Mouse (Mus musculus) MEL (cell line): ENCODE data around the gene Tgm1. TPM values are rescaled to one million over a fixed set of nuclear protein-coding genes. Genes with fewer than 3 reads are reported as not detected.

Experiments
- DNase-seq: peaks from one replicate; pipeline ENCODE4 v3.0.0; 2011; ENCODE audit warnings: low read depth, low spot score
- H3K27ac ChIP-seq: 2 replicates; pipeline ENCODE4 v1.5.1; 2012; ENCODE audit warnings: low read depth, mild to moderate bottlenecking, control low read depth, low read length, moderate library complexity; ENCODE audit not compliant: control insufficient read depth
- H3K27me3 ChIP-seq, 2 experiments: fragments of 150-350 bp in 1 of 2; sonication (generic) in 1 of 2; 2 replicates each; pipeline ENCODE4 v1.6.1; 2012; ENCODE audit warnings: low read length in 2 of 2, mild to moderate bottlenecking in 2 of 2, improper control_type of control experiment in 1 of 2, moderate library complexity in 1 of 2; ENCODE audit not compliant: insufficient read depth in 2 of 2, control insufficient read depth in 1 of 2
- H3K36me3 ChIP-seq, 2 experiments: 2 replicates each; pipeline ENCODE4 v1.6.1; 2012 to 2014; ENCODE audit warnings: low read length in 2 of 2, improper control_type of control experiment in 1 of 2, inconsistent platforms in 1 of 2, mild to moderate bottlenecking in 1 of 2; ENCODE audit not compliant: insufficient read depth in 2 of 2, control insufficient read depth in 1 of 2
- H3K4me1 ChIP-seq, 2 experiments: fragments of 150-350 bp in 1 of 2; sonication (generic) in 1 of 2; 2 replicates each; pipeline ENCODE4 v1.6.1; 2012; ENCODE audit warnings: low read length in 2 of 2, improper control_type of control experiment in 1 of 2, mild to moderate bottlenecking in 1 of 2; ENCODE audit not compliant: insufficient read depth in 2 of 2, control insufficient read depth in 1 of 2
- H3K4me3 ChIP-seq, 2 experiments: fragments of 150-350 bp in 1 of 2; sonication (generic) in 1 of 2; 2 replicates each; pipeline ENCODE4 v1.5.1; 2012; ENCODE audit warnings: low read depth in 2 of 2, low read length in 2 of 2, mild to moderate bottlenecking in 2 of 2, moderate library complexity in 2 of 2, control low read depth in 1 of 2, improper control_type of control experiment in 1 of 2; ENCODE audit not compliant: control insufficient read depth in 1 of 2, insufficient read depth in 1 of 2
- H3K79me2 ChIP-seq: 2 replicates; pipeline ENCODE4 v1.6.1; 2012; ENCODE audit warnings: mild to moderate bottlenecking, low read length, moderate library complexity; ENCODE audit not compliant: control insufficient read depth, poor library complexity, insufficient read depth
- H3K9ac ChIP-seq: 2 replicates; pipeline ENCODE4 v1.6.1; 2012; ENCODE audit warnings: low read depth, mild to moderate bottlenecking, control low read depth, low read length, moderate library complexity; ENCODE audit not compliant: control insufficient read depth, poor library complexity, severe bottlenecking
- H3K9me3 ChIP-seq: fragments of 150-350 bp; sonication (generic); replicated peaks from 2 replicates; pipeline ENCODE4 v1.6.1; 2012; ENCODE audit warnings: mild to moderate bottlenecking, low read length, improper control_type of control experiment, moderate library complexity; ENCODE audit not compliant: insufficient read depth
- BHLHE40 ChIP-seq: IDR thresholded peaks from 2 replicates; pipeline ENCODE4 v1.6.1; 2012; ENCODE audit warnings: low read depth, mild to moderate bottlenecking, inconsistent platforms, low read length, improper control_type of control experiment, borderline replicate concordance
- E2F4 ChIP-seq: IDR thresholded peaks from 2 replicates; pipeline ENCODE4 v1.6.1; 2011; ENCODE audit warnings: low read depth, low read length, improper control_type of control experiment, borderline replicate concordance
- EP300 ChIP-seq, 2 experiments: IDR thresholded peaks; 2 replicates each; pipeline ENCODE4 v1.6.1; 2011; ENCODE audit warnings: improper control_type of control experiment in 2 of 2, low read length in 2 of 2, low read depth in 1 of 2, mild to moderate bottlenecking in 1 of 2
- ETS1 ChIP-seq: IDR thresholded peaks from 2 replicates; pipeline ENCODE4 v1.6.1; 2012; ENCODE audit warnings: low read depth, mild to moderate bottlenecking, inconsistent platforms, low read length, improper control_type of control experiment, moderate library complexity
- GATA1 ChIP-seq: IDR thresholded peaks from 2 replicates; pipeline ENCODE4 v1.6.1; 2011; ENCODE audit warnings: low read depth, low read length, improper control_type of control experiment
- HCFC1 ChIP-seq: IDR thresholded peaks from 2 replicates; pipeline ENCODE4 v1.6.1; 2012; ENCODE audit warnings: low read depth, mild to moderate bottlenecking, inconsistent platforms, low read length, improper control_type of control experiment, moderate library complexity
- JUND ChIP-seq: IDR thresholded peaks from 2 replicates; pipeline ENCODE4 v1.6.1; 2011; ENCODE audit warnings: low read depth, mild to moderate bottlenecking, improper control_type of control experiment, low read length
- MAFK ChIP-seq: IDR thresholded peaks from 2 replicates; pipeline ENCODE4 v1.6.1; 2011; ENCODE audit warnings: low read depth, mild to moderate bottlenecking, low read length, improper control_type of control experiment, borderline replicate concordance
- MYC ChIP-seq: IDR thresholded peaks from 2 replicates; pipeline ENCODE4 v1.6.1; 2011; ENCODE audit warnings: low read depth, mild to moderate bottlenecking, low read length, improper control_type of control experiment, moderate library complexity
- NELFE ChIP-seq: IDR thresholded peaks from 2 replicates; pipeline ENCODE4 v1.6.1; 2011; ENCODE audit warnings: low read depth, low read length, improper control_type of control experiment
- NRF1 ChIP-seq: IDR thresholded peaks from 2 replicates; pipeline ENCODE4 v1.6.1; 2014; ENCODE audit warnings: low read depth, mild to moderate bottlenecking, inconsistent platforms, low read length, improper control_type of control experiment, moderate library complexity; ENCODE audit not compliant: poor library complexity, insufficient read depth, severe bottlenecking
- POLR2A ChIP-seq, 2 experiments: IDR thresholded peaks; 2 replicates each; pipeline ENCODE4 v1.6.1; 2011 to 2012; ENCODE audit warnings: low read length in 2 of 2, mild to moderate bottlenecking in 2 of 2, control low read depth in 1 of 2, improper control_type of control experiment in 1 of 2, low read depth in 1 of 2, moderate library complexity in 1 of 2; ENCODE audit not compliant: control insufficient read depth in 1 of 2, insufficient read depth in 1 of 2, poor library complexity in 1 of 2
- POLR2AphosphoS2 ChIP-seq: IDR thresholded peaks from 2 replicates; pipeline ENCODE4 v1.6.1; 2011; ENCODE audit warnings: low read length, improper control_type of control experiment
- POLR2AphosphoS5 ChIP-seq: IDR thresholded peaks from 2 replicates; pipeline ENCODE4 v1.6.1; 2012; ENCODE audit warnings: low read depth, borderline replicate concordance, mild to moderate bottlenecking, inconsistent platforms, low read length, moderate library complexity, mixed read lengths
- RAD21 ChIP-seq: IDR thresholded peaks from 2 replicates; pipeline ENCODE4 v1.6.1; 2011; ENCODE audit warnings: mild to moderate bottlenecking, low read depth, low read length, improper control_type of control experiment
- RCOR1 ChIP-seq: IDR thresholded peaks from 2 replicates; pipeline ENCODE4 v1.6.1; 2012; ENCODE audit warnings: low read depth, mild to moderate bottlenecking, inconsistent platforms, low read length, improper control_type of control experiment
- SMC3 ChIP-seq: IDR thresholded peaks from 2 replicates; pipeline ENCODE4 v1.6.1; 2011; ENCODE audit warnings: low read depth, low read length, improper control_type of control experiment
- TAL1 ChIP-seq: IDR thresholded peaks from 2 replicates; pipeline ENCODE4 v1.6.1; 2012; ENCODE audit warnings: mild to moderate bottlenecking, inconsistent platforms, low read length, moderate library complexity, mixed read lengths
- TBP ChIP-seq: IDR thresholded peaks from 2 replicates; pipeline ENCODE4 v1.8.0; 2011; ENCODE audit warnings: low read depth, low read length, improper control_type of control experiment
- TCF12 ChIP-seq: IDR thresholded peaks from 2 replicates; pipeline ENCODE4 v1.6.1; 2014; ENCODE audit warnings: low read depth, mild to moderate bottlenecking, inconsistent platforms, low read length, improper control_type of control experiment, moderate library complexity
- UBTF ChIP-seq: IDR thresholded peaks from 2 replicates; pipeline ENCODE4 v1.6.1; 2012; ENCODE audit warnings: low read depth, mild to moderate bottlenecking, inconsistent platforms, low read length, improper control_type of control experiment, moderate library complexity, borderline replicate concordance; ENCODE audit not compliant: insufficient read depth
- USF1 ChIP-seq: IDR thresholded peaks from 2 replicates; pipeline ENCODE4 v1.6.1; 2014; ENCODE audit warnings: low read depth, mild to moderate bottlenecking, inconsistent platforms, low read length, improper control_type of control experiment, moderate library complexity
- USF2 ChIP-seq, 2 experiments: IDR thresholded peaks; 2 replicates each; pipeline ENCODE4 v1.6.1; 2011 to 2012; ENCODE audit warnings: improper control_type of control experiment in 2 of 2, low read length in 2 of 2, borderline replicate concordance in 1 of 2, inconsistent platforms in 1 of 2, low read depth in 1 of 2, mild to moderate bottlenecking in 1 of 2; ENCODE audit not compliant: insufficient read depth in 1 of 2
- ZC3H11A ChIP-seq: IDR thresholded peaks from 2 replicates; pipeline ENCODE4 v1.6.1; 2012; ENCODE audit warnings: low read depth, mild to moderate bottlenecking, inconsistent platforms, low read length, improper control_type of control experiment
- ZKSCAN1 ChIP-seq: IDR thresholded peaks from 2 replicates; pipeline ENCODE4 v1.6.1; 2012; ENCODE audit warnings: low read depth, mild to moderate bottlenecking, inconsistent platforms, low read length, improper control_type of control experiment, moderate library complexity
- ZMIZ1 ChIP-seq: IDR thresholded peaks from 2 replicates; pipeline ENCODE4 v1.6.1; 2012; ENCODE audit warnings: low read depth, mild to moderate bottlenecking, inconsistent platforms, low read length, improper control_type of control experiment, moderate library complexity
- ZNF384 ChIP-seq: IDR thresholded peaks from 2 replicates; pipeline ENCODE4 v1.6.1; 2012; ENCODE audit warnings: low read depth, mild to moderate bottlenecking, inconsistent platforms, low read length, improper control_type of control experiment
- polyA plus RNA-seq, 2 experiments: library from polyadenylated mRNA; stranded (reverse) in 1 of 2; unstranded in 1 of 2; fragments of >175 nt in 1 of 2; fragments of >200 nt in 1 of 2; gene quantifications; 2 replicates each; pipeline versions ENCODE4 v1.2.1 to v1.2.4; 2012; ENCODE audit warnings: low replicate concordance in 2 of 2, low read depth in 1 of 2; ENCODE audit not compliant: insufficient read length in 2 of 2, insufficient read depth in 1 of 2, missing spikeins in 1 of 2
- total RNA-seq: library from RNA; depleted of rRNA; stranded (reverse); fragments of 300-350 nt; gene quantifications from 2 replicates; pipeline ENCODE4 v1.2.3, GENCODE M21; 2012

The Tgm1 gene
- total and polyA plus RNA-seq, 3 experiments: 6.2 to 11.4 TPM; not detected in 1

DNA sequence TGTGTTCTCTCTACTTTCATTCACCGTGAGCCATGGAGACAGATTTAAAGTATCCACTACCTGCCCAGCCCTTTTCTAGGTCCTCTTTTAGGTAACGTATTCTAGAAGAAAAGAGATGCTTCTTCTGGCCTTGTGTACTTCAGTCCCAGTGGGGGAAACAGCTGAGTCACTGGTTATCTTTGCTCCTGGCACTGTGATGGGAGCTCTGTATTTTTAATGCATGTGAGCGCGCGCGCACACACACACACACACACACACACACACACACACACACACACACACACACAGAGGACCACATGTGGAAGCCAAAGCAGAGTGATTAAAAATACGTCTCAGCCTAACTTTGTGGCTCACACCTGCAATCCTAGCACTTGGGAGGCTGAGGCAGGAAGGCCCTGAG is 9.7 kb upstream of the Tgm1 start (continued):
- TF ChIP-seq JUND: no peak
- peak; percentile 70 to 80 for TF ChIP-seq EP300 (IDR thresholded peaks at IDR 0.05; ENCODE audit: low read depth in 1 of 2, low read length in 2 of 2)
- TF ChIP-seq MAFK: peak; percentile 64; the same call in 1 of the 2 replicates
- peak; percentile 34; the same call in 1 of the 2 replicates for TF ChIP-seq NELFE
- no peak for TF ChIP-seq SMC3
- TF ChIP-seq ZKSCAN1: no peak
- 0 out of 2 replicates have a peak, but pooled peaks have one; percentile 39 for TF ChIP-seq HCFC1
- TF ChIP-seq RAD21: no peak

DNA sequence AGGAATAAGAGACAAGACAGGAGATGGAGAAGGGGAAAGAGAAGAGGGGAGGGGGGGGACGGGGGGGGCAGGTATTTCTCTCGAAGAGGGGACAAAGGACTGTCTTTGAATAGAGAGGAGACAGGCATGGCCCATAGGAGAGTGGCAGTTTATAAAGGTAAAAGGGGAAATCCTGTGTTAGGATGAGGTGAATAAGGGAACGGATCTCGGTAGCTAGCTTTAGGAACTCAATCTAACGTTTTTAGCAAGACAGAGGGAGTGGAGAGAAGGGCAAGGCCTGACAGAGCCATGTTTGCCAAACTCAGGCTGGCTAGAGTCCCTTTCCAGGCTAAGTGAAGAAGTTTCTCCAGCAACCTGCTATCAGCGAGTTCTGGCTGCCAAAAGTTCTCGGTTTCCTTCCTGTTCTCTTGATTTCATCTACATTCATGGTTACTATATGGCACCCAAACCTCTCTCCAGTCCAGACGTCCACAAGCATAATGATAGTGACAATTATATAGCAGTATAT is 8.8 kb upstream of the Tgm1 start:
- H3K9ac ChIP-seq: peak overlapping the region; percentile 83
- H3K4me1 ChIP-seq: peaks cover 11 to 12% of the 10 kb centered on the region in 2 experiments
- peak overlapping the region; percentile 84 to 90 for H3K4me3 ChIP-seq
- no peak for TF ChIP-seq NELFE
- TF ChIP-seq POLR2AphosphoS2: no peak
- no peak; the same call in 1 of the 2 replicates for TF ChIP-seq TBP
- TF ChIP-seq JUND: no peak
- no peak for TF ChIP-seq UBTF
- TF ChIP-seq ZC3H11A: no peak
- TF ChIP-seq ZMIZ1: no peak
- TF ChIP-seq ETS1: peak; percentile 49; the same call in 1 of the 2 replicates
- 0 out of 2 replicates have a peak, but pooled peaks have one; percentile 4 for TF ChIP-seq TAL1
- TF ChIP-seq MAFK: no peak
- no peak for TF ChIP-seq BHLHE40
- no peak for TF ChIP-seq USF2 (IDR thresholded peaks at IDR 0.05; ENCODE audit: borderline replicate concordance in 1 of 2, insufficient read depth in 1 of 2, low read depth in 1 of 2, low read length in 2 of 2)
- TF ChIP-seq MYC: no peak
- no peak for TF ChIP-seq RCOR1
- TF ChIP-seq E2F4: no peak
- TF ChIP-seq POLR2A (IDR thresholded peaks at IDR 0.05; ENCODE audit: control insufficient read depth in 1 of 2, insufficient read depth in 1 of 2, low read depth in 1 of 2, low read length in 2 of 2, poor library complexity in 1 of 2): no peak
- no peak for TF ChIP-seq ZNF384
- TF ChIP-seq USF1: no peak
- no peak for TF ChIP-seq POLR2AphosphoS5
- no peak for TF ChIP-seq NRF1
- no peak for TF ChIP-seq TCF12
- 0 out of 2 replicates have a peak, but pooled peaks have one; percentile 50 for TF ChIP-seq GATA1
- no peaks in the 10 kb centered on the region for H3K9me3 ChIP-seq
- H3K27ac ChIP-seq: peak overlapping the region; percentile 88
- H3K36me3 ChIP-seq: peaks cover 0 to 14% of the 10 kb centered on the region in 2 experiments; a peak in 2 of 4 replicates
- peaks cover 2% of the 10 kb centered on the region; the same call in 1 of the 2 replicates for H3K79me2 ChIP-seq
- peak; percentile 67 for DNase-seq
- H3K27me3 ChIP-seq: no peaks in the 10 kb centered on the region
